Mouse (Mus musculus) hematopoietic multipotent progenitor cell, adult 10-12 weeks (in vitro differentiated cells): ENCODE results near the gene Rpf1. TPM values are rescaled to one million over a fixed set of nuclear protein-coding genes. Genes with fewer than 3 reads are reported as not detected.

Experiments used
- polyA plus RNA-seq: library from polyadenylated mRNA; stranded (reverse); fragments of >175 nt; gene quantifications from 2 replicates; pipeline ENCODE4 v1.2.3, GENCODE M21; 2012; ENCODE audit warnings: low replicate concordance

The Rpf1 gene
- 18.0 and 18.3 TPM in 2 replicates for polyA plus RNA-seq

GRCm38 (mm10) chr3:146520798-146521651 lies at the start of gene Rpf1:
Gene Rpf1, minus strand, starts transcription at chr3:146521429.

GRCm38 (mm10) chr3:146570148-146570782 lies 49.0 kb upstream of the Rpf1 start, which contains the start of gene Uox:
Gene Uox, plus strand, starts transcription at chr3:146570426.

GRCm38 (mm10) chr3:146499431-146500002 lies 21.7 kb downstream of the Rpf1 start, which contains the start of the genes Spata1 and Gng5:
Gene Spata1, minus strand, starts transcription at chr3:146499753.
Gene Gng5, plus strand, starts transcription at chr3:146499807.

Other genes with a start within 250 kb of the Rpf1 start
- gene Ssx2ip, start 116.8 kb downstream of the Rpf1 start, polyA plus RNA-seq: 1.1 and 1.5 TPM in 2 replicates
- gene Ctbs, start 71.6 kb downstream of the Rpf1 start, polyA plus RNA-seq: 19.8 and 25.4 TPM in 2 replicates
- 0.90 and 1.7 TPM in 2 replicates for gene Spata1, start 21.7 kb downstream of the Rpf1 start, polyA plus RNA-seq
- gene Gng5, start 21.6 kb downstream of the Rpf1 start, polyA plus RNA-seq: 145 and 189 TPM in 2 replicates
- not detected in 2 replicates for gene Uox, start 49.0 kb upstream of the Rpf1 start, polyA plus RNA-seq
- gene Dnase2b, start 94.2 kb upstream of the Rpf1 start, polyA plus RNA-seq: not detected in 2 replicates
- 0.11 TPM in 1 of 2 replicates, not detected in the other for gene 4930503B20Rik, start 129.9 kb upstream of the Rpf1 start, polyA plus RNA-seq
- 0.26 and 0.31 TPM in 2 replicates for gene Samd13, start 164.2 kb upstream of the Rpf1 start, polyA plus RNA-seq